Mouse (Mus musculus) forebrain, embryonic 11.5 days (tissue): ENCODE results near the gene Polr1d. TPM values are rescaled to one million over a fixed set of nuclear protein-coding genes. Genes with fewer than 3 reads are reported as not detected.

ENCODE experiments used
- ATAC-seq: fragments of 200-750 bp; cut with Nextera tagmentation; replicated peaks from 2 replicates; pipeline ENCODE4 v1.8.0; 2017; ENCODE audit warnings: moderate TSS enrichment; ENCODE audit not compliant: low FRiP score
- DNase-seq: peaks from one replicate; pipeline ENCODE4 v3.0.0-alpha.2; 2017; ENCODE audit warnings: low spot score
- H3K27ac ChIP-seq: fragments of 300-500 bp; sonication (generic); 2 replicates; pipeline ENCODE4 v1.5.1; 2014; ENCODE audit warnings: low read depth, low read length
- H3K27me3 ChIP-seq: fragments of 300-500 bp; sonication (generic); 2 replicates; pipeline ENCODE4 v1.6.1; 2014; ENCODE audit warnings: mild to moderate bottlenecking, low read length, mixed read lengths; ENCODE audit not compliant: control insufficient read depth, insufficient read depth
- H3K36me3 ChIP-seq: fragments of 300-500 bp; sonication (generic); 2 replicates; pipeline ENCODE4 v1.6.1; 2014; ENCODE audit warnings: mild to moderate bottlenecking, low read length, moderate library complexity, mixed read lengths; ENCODE audit not compliant: control insufficient read depth, insufficient read depth
- H3K4me1 ChIP-seq: fragments of 300-500 bp; sonication (generic); replicated peaks from 2 replicates; pipeline ENCODE4 v1.6.1; 2014; ENCODE audit warnings: low read length, mixed read lengths; ENCODE audit not compliant: control insufficient read depth, insufficient read depth
- H3K4me2 ChIP-seq: fragments of 300-500 bp; sonication (generic); 2 replicates; pipeline ENCODE4 v1.6.1; 2014; ENCODE audit warnings: low read depth, mild to moderate bottlenecking, low read length, moderate library complexity, mixed read lengths; ENCODE audit not compliant: severe bottlenecking
- H3K4me3 ChIP-seq: fragments of 300-500 bp; sonication (generic); 2 replicates; pipeline ENCODE4 v1.5.1; 2014; ENCODE audit warnings: low read depth, low read length
- H3K9ac ChIP-seq: fragments of 300-500 bp; sonication (generic); 2 replicates; pipeline ENCODE4 v1.6.1; 2014; ENCODE audit warnings: low read length
- H3K9me3 ChIP-seq: fragments of 300-500 bp; sonication (generic); 2 replicates; pipeline ENCODE4 v1.6.1; 2016; ENCODE audit warnings: low read length, mixed read lengths; ENCODE audit not compliant: control insufficient read depth
- WGBS: fragments of 180-500 bp; shearing (Covaris S2); extraction: QIAGEN DNeasy Blood & Tissue Kit; methylation state at CpG from one replicate; pipeline ENCODE4 v1.1.7; 2014; 5-methylcytosine and 5-hydroxymethylcytosine counted together
- polyA plus RNA-seq: library from polyadenylated mRNA; unstranded; fragments of >200 nt; fragmentation: Nextera tagmentation; extraction: Ambion mirVana; gene quantifications from 2 replicates; pipeline ENCODE4 v1.2.1, GENCODE M21; 2014

Gene Polr1d
- polyA plus RNA-seq, 1 experiment from 2014 or later = 110 TPM

- Histone ChIP-seq H3K9ac (no peak overlapping the region), H3K4me2 (no peak overlapping the region), H3K27ac (no peak overlapping the region), H3K4me1 (no peaks in the 10 kb centered on the region), H3K4me3 (no peak overlapping the region), H3K27me3 (no peaks in the 10 kb centered on the region), H3K36me3 (no peaks in the 10 kb centered on the region; the same call in 1 of the 2 replicates), H3K9me3 (no peaks in the 10 kb centered on the region)
- ATAC-seq (no peak), DNase-seq (no peak)
- WGBS = 92% methylated on average over 13 of the region's 13 CpGs
These were observed 32.2 kb downstream of the Polr1d start for GRCm38 (mm10) chr5:147108861-147109591.

DNA sequence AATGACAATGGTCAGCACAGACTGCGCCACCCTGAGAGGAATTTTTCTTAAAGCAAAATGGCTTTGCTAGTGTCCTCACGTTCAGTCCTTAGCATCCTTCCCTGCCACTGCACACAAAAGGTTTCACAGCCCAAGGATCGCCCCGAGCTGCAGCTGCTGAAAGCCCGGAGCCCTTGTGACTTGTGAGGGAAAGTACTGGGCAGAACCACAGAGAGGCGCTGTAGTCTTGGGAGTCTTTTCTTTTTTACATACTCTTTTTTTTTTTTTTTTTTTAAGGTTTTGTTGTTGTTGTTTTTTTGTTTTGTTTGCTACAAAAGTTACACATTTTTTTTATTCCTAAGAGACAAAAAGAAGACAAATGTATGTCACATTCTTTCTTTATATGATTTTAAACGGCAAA, 37.9 kb downstream of the Polr1d start:
- Histone ChIP-seq H3K27ac (no peak overlapping the region), H3K27me3 (no peaks in the 10 kb centered on the region), H3K9me3 (no peaks in the 10 kb centered on the region), H3K4me2 (no peak overlapping the region), H3K36me3 (no peaks in the 10 kb centered on the region; the same call in 1 of the 2 replicates), H3K4me1 (no peaks in the 10 kb centered on the region), H3K4me3 (no peak overlapping the region), H3K9ac (no peak overlapping the region)
- WGBS = 77% methylated on average over 7 of the region's 7 CpGs
- ATAC-seq (no peak), DNase-seq (no peak)

DNA sequence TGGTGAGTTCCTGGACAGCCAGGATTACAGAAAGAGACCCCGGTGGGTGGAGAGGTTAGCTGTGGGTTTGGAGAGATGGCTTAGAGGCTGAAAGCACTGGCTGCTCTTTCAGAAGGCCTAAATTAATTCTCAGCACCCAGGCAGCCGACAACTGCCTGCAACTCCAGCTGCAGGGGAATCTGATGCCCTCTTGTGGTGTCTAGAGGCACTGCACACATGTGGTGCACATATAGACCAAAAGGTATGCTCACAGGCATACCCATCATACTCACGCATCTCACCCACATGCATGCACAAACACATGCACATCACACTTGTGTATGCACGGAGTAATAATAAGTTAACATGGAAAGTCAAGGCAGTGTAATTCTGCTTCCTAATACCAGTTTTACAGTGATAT, 38.8 kb downstream of the Polr1d start:
- WGBS = 89% methylated on average over 4 of the region's 4 CpGs

DNA sequence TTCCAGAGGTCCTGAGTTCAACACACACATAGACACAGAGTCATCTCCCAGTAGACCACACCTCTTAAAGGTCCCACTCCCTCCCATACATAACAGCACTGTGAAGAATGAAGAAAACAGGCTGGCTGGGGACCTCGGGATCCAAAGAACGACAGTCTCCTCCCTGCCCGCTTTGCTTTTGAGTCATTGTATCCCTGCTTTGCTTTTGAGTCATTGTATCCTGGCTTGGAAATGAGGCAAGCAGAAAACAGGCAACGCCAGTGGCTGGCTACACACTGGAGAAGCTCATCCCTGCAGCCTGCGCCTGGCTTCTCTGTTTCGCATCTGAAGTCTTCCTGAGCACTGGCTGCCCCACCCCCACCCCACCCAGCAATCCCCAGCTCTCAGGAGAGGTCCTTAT, 40.2 kb downstream of the Polr1d start:
- ATAC-seq (no peak), DNase-seq (no peak)
- no peak overlapping the region for H3K27ac ChIP-seq
- H3K4me2 ChIP-seq = no peak overlapping the region
- WGBS = 23% methylated on average over 6 of the region's 6 CpGs
- H3K4me1 ChIP-seq = no peaks in the 10 kb centered on the region
- H3K36me3 ChIP-seq = no peaks in the 10 kb centered on the region; the same call in 1 of the 2 replicates
- peaks cover 3% of the 10 kb centered on the region; the same call in 1 of the 2 replicates for H3K9me3 ChIP-seq
- H3K4me3 ChIP-seq = no peak overlapping the region
- no peak overlapping the region for H3K9ac ChIP-seq
- H3K27me3 ChIP-seq = no peaks in the 10 kb centered on the region

More for the DNA sequence above, 38.8 kb downstream of the Polr1d start:
- ATAC-seq (no peak), DNase-seq (no peak)
- Histone ChIP-seq H3K9ac (no peak overlapping the region), H3K27ac (no peak overlapping the region), H3K4me3 (no peak overlapping the region), H3K9me3 (no peaks in the 10 kb centered on the region), H3K4me1 (no peaks in the 10 kb centered on the region), H3K36me3 (no peaks in the 10 kb centered on the region; the same call in 1 of the 2 replicates), H3K27me3 (no peaks in the 10 kb centered on the region), H3K4me2 (no peak overlapping the region)

- Histone ChIP-seq H3K4me2 (no peak overlapping the region), H3K9ac (no peak overlapping the region), H3K4me1 (no peaks in the 10 kb centered on the region), H3K27ac (no peak overlapping the region), H3K4me3 (no peak overlapping the region), H3K36me3 (no peaks in the 10 kb centered on the region), H3K9me3 (peaks cover 3% of the 10 kb centered on the region; the same call in 1 of the 2 replicates), H3K27me3 (no peaks in the 10 kb centered on the region)
- 90% methylated on average over 4 of the region's 4 CpGs for WGBS
- ATAC-seq (no peak), DNase-seq (no peak)
These were observed 44.3 kb downstream of the Polr1d start for GRCm38 (mm10) chr5:147121146-147121545.

DNA sequence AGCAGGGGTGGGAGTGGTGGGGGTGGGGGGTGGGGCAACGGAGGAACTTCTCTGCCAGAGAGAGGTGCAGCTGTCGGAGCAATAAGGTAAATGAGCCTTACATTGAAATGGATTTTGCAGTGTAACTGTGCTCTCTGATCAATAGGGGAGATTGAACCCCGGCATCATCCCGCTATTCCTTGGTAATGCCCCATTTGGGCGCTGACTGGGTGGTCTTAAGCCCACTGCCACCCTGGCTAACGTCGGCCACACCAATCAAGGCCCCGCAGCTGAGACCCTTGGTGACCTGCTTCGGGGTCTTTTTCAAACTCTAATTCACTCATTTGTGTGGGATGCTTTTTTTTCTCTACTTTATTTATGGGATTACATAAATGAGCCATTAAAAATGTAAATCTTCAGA, 47.9 kb downstream of the Polr1d start:
- Histone ChIP-seq H3K27ac (no peak overlapping the region), H3K4me3 (no peak overlapping the region), H3K4me1 (no peaks in the 10 kb centered on the region), H3K36me3 (no peaks in the 10 kb centered on the region), H3K9ac (no peak overlapping the region), H3K27me3 (no peaks in the 10 kb centered on the region), H3K9me3 (peaks cover 3% of the 10 kb centered on the region; the same call in 1 of the 2 replicates), H3K4me2 (no peak overlapping the region)
- DNase-seq = no peak
- ATAC-seq = no peak; the same call in 1 of the 2 replicates
- WGBS = 46% methylated on average over 9 of the region's 9 CpGs

GRCm38 (mm10) chr5:147125542-147126185, 48.8 kb downstream of the Polr1d start:
- no peak overlapping the region for H3K4me3 ChIP-seq
- WGBS = 90% methylated on average over 13 of the region's 13 CpGs
- H3K4me2 ChIP-seq = no peak overlapping the region
- H3K4me1 ChIP-seq = no peaks in the 10 kb centered on the region
- no peaks in the 10 kb centered on the region for H3K27me3 ChIP-seq
- no peak overlapping the region for H3K27ac ChIP-seq
- DNase-seq (no peak), ATAC-seq (no peak)
- H3K9me3 ChIP-seq = peaks cover 3% of the 10 kb centered on the region; the same call in 1 of the 2 replicates
- no peaks in the 10 kb centered on the region for H3K36me3 ChIP-seq
- no peak overlapping the region for H3K9ac ChIP-seq

GRCm38 (mm10) chr5:147127860-147128259, 51.0 kb downstream of the Polr1d start:
- 90% methylated on average over 4 of the region's 4 CpGs for WGBS
- H3K9ac ChIP-seq = no peak overlapping the region
- H3K4me2 ChIP-seq = no peak overlapping the region
- ATAC-seq (no peak), DNase-seq (no peak)
- H3K27me3 ChIP-seq = peaks cover 5% of the 10 kb centered on the region; the same call in 1 of the 2 replicates
- H3K9me3 ChIP-seq = no peaks in the 10 kb centered on the region
- H3K27ac ChIP-seq = no peak overlapping the region
- H3K36me3 ChIP-seq = no peaks in the 10 kb centered on the region
- H3K4me3 ChIP-seq = no peak overlapping the region
- H3K4me1 ChIP-seq = no peaks in the 10 kb centered on the region
